Mouse (Mus musculus) myocyte (in vitro differentiated cells): Measurements from ENCODE around the gene Hist1h2bp.
"Not testable (repeated sequence)": the region's sequence is repeated elsewhere in the genome, so short reads cannot be mapped to it uniquely, and the experiment has no call there.

Experiments used
- CEBPB ChIP-seq: IDR thresholded peaks from 2 replicates; pipeline ENCODE4 v1.6.1; 2011; ENCODE audit warnings: mild to moderate bottlenecking, moderate library complexity; ENCODE audit not compliant: poor library complexity, insufficient read depth, severe bottlenecking
- MYOD1 ChIP-seq, 3 experiments: IDR thresholded peaks; one replicate each; pipeline ENCODE4 v1.6.1; 2011; ENCODE audit warnings: control low read depth in 2 of 3, low read depth in 2 of 3, mild to moderate bottlenecking in 2 of 3, moderate library complexity in 1 of 3; ENCODE audit not compliant: insufficient read length in 2 of 3, control insufficient read depth in 1 of 3
- POLR2A ChIP-seq: IDR thresholded peaks from one replicate; pipeline ENCODE4 v1.6.1; 2011; ENCODE audit warnings: low read depth, mild to moderate bottlenecking, control low read depth, moderate library complexity; ENCODE audit not compliant: insufficient read length
- POLR2AphosphoS2 ChIP-seq: IDR thresholded peaks from one replicate; pipeline ENCODE4 v1.6.1; 2011; ENCODE audit warnings: low read depth, control low read depth; ENCODE audit not compliant: insufficient read length
- REST ChIP-seq: IDR thresholded peaks from one replicate; pipeline ENCODE4 v1.6.1; 2011; ENCODE audit warnings: mild to moderate bottlenecking, control low read depth, moderate library complexity; ENCODE audit not compliant: insufficient read depth, insufficient read length

DNA sequence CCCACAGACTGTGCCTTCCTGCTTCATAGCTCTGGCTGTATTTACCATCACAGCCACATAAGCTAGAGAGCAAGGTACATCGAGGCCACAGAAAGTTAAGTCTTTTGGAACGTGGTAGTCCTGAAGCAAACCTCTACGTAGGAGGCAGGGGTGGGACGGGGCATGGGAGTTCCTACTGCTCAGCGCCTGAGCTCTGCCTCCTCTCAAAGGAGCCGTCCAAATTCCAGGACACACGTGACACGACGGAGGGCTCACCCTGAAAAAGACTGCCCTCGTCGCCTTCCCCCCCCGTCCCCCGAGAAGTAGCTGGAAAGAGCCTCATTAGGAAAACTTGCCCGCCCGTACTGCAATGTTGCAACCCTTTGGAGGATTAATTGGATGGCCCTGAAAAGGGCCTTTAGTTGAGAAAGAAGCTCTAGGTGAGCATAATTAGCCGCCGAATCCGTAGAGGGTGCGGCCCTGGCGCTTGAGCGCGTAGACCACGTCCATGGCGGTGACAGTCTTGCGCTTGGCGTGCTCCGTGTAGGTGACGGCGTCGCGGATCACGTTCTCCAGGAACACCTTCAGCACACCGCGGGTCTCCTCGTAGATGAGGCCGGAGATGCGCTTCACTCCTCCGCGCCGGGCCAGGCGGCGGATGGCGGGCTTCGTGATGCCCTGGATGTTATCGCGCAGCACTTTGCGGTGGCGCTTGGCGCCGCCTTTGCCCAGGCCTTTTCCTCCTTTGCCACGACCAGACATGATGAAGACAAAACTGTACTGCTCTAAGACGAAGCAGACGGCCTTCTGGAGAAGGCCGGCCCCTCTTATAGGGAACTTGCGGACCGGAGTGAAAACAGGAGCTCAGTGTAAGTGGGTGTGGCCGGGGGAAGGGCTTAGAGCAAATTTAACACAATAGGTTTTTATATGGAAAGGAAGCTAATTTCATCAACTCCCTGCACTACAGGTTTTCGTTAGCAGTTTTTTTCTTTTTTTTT, 44.4 kb downstream of the Hist1h2bp start, which contains the start of gene Hist1h4n:
- TF ChIP-seq REST; POLR2A; POLR2AphosphoS2; MYOD1 (IDR thresholded peaks at IDR 0.05; ENCODE audit: control insufficient read depth in 1 of 3, insufficient read length in 2 of 3, low read depth in 2 of 3); CEBPB: not testable (repeated sequence)
